9 mouse cellular contexts compared by ENCODE assay signal in genomic region chr7:68070626-68071025, GRCm38 (mm10).
DNase-seq lines count a peak whose midpoint lies in the region; ATAC-seq and TF ChIP-seq lines count a peak whose summit lies in the region.
"Had no signal": no experiment of that assay in that cellular context is flagged by ENCODE, and none has a peak within 500 bp of the region (broad histone marks: within the 10 kb centered on the region; RNA-seq: fewer than 3 reads in every experiment).

No protein-coding gene starts in this region.

- DNase-seq in urinary bladder, postnatal 25 days (ENCODE audit: low spot score), result peak; percentile 31
- DNase-seq in urinary bladder, adult 18-20 months (ENCODE audit: low spot score in 2 of 2), result no peak
- DNase-seq in cerebellum, adult 11-12 months, result peak; percentile 45
- peak; percentile 75 for DNase-seq in gastrocnemius, adult 2 months
- DNase-seq in ovary, postnatal 14 days (ENCODE audit: low spot score), result peak; percentile 44

- H3K4me3 ChIP-seq in gastrocnemius, adult 2 months, result no peak overlapping the region
- H3K4me3 ChIP-seq in limb, embryonic 13.5 days, result no peak overlapping the region
- H3K4me3 ChIP-seq: embryonic facial prominence, embryonic 12.5 days had no signal

- TF ChIP-seq CTCF in gastrocnemius, adult 2 months (IDR thresholded peaks at IDR 0.05), result peak; percentile 30; the same call in 1 of the 2 replicates

- no peaks in the 10 kb centered on the region for H3K9me3 ChIP-seq in limb, embryonic 13.5 days
- H3K9me3 ChIP-seq: embryonic facial prominence, embryonic 12.5 days had no signal

- H3K27me3 ChIP-seq in limb, embryonic 13.5 days, result no peaks in the 10 kb centered on the region
- H3K27me3 ChIP-seq: embryonic facial prominence, embryonic 12.5 days had no signal

- intact Hi-C loops in gastrocnemius, adult 2 months (cut with DNase I), result no loop called here

- WGBS in limb, embryonic 13.5 days, result 30% methylated on average over 7 of the region's 7 CpGs

- 0 out of 2 replicates have a peak overlapping the region, but pooled peaks have one; percentile 7 for H3K4me2 ChIP-seq in limb, embryonic 13.5 days (replicated peaks)
- H3K4me2 ChIP-seq: embryonic facial prominence, embryonic 12.5 days had no signal

- H3K9ac ChIP-seq in limb, embryonic 13.5 days, result no peak overlapping the region
- H3K9ac ChIP-seq: embryonic facial prominence, embryonic 12.5 days had no signal

- H3K36me3 ChIP-seq in limb, embryonic 13.5 days, result no peaks in the 10 kb centered on the region
- H3K36me3 ChIP-seq: embryonic facial prominence, embryonic 12.5 days had no signal

- 0 out of 2 replicates have a peak overlapping the region, but pooled peaks have one; percentile 9 for H3K27ac ChIP-seq in gastrocnemius, adult 2 months
- no peak overlapping the region for H3K27ac ChIP-seq in limb, embryonic 13.5 days
- H3K27ac ChIP-seq: embryonic facial prominence, embryonic 12.5 days had no signal

- peak; percentile 88 for ATAC-seq in inflammation-experienced regulatory T-cells, adult 6 months
- ATAC-seq in limb, embryonic 13.5 days (ENCODE audit: low FRiP score, low read depth), result no peak
- no peak for ATAC-seq in monocyte, adult 5-6 weeks (replicated peaks; ENCODE audit: insufficient number of reproducible peaks, low FRiP score, low TSS enrichment, poor library complexity, severe bottlenecking)

- peaks cover 66% of the 10 kb centered on the region for H3K4me1 ChIP-seq in limb, embryonic 13.5 days

Comparison
In these comparisons a context has a peak if more than half of its experiments do, and no peak if none do; other contexts are left out.
1. DNase-seq: peak in urinary bladder, postnatal 25 days (single experiment), cerebellum, adult 11-12 months (single experiment), gastrocnemius, adult 2 months (single experiment) and ovary, postnatal 14 days (single experiment); none in urinary bladder, adult 18-20 months (0 of 2).